Mouse (Mus musculus) adipocyte (in vitro differentiated cells): Measurements from ENCODE around the gene Six1.
A peak's percentile ranks its signal among the peaks of the same experiment; 100 is the strongest.

Experiments used
- DNase-seq: peaks from one replicate; pipeline ENCODE4 v3.0.0-alpha.2; 2016; ENCODE audit warnings: low spot score

The Six1 gene

DNA sequence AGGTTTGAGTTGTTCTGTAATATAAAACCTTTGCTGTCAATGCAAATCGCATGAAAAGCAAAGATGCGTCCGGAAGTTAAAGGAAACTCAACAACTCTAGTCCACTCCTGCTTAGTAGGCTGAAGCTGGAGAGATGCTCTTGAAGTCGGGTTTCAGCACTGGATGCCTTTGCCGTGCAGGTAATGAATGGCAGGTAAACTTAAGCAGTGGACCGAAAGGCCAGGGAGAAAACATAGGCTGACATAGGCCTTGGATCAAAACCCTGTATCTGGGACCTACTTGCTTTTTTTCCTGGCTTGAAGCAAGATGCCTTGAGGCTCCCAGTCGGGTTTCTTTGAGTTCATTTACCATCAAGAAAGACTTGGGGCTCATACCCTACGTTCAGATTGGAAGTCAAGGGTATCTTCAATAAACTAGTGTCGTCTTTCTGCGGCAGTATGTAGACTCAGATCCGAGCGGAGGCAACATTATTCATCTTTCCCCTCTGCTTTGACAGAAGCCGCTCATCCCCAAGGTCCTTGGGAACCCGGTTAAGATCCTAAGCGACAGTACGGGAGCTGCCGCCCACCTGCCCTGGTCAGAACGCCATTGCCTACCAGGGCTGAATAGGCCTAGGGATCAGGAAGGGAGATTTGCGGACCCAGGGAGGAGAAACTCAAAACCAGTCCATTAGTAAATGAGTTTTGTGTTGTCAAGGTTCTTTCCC lies 4.0 kb downstream of the Six1 start:
- no peak for DNase-seq

DNA sequence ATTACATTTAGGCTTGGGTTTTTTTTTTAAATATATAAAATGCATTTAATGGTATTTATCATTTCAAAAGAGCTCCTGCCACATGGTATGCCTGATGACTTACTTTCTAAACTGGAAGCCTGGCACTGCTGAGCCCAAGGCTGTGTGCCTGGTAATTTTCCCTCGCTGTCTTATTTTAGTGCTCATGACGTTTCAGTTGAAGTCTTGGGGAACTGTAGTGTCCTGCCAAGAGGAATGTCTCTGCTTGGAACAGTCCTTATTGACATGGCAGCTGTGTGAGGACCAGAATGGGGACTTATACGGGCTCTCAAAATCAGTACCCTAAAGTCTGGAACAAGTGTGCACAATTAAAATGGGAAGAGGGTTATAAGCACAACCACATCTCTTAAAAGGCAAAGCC lies 5.2 kb downstream of the Six1 start:
- no peak for DNase-seq

DNA sequence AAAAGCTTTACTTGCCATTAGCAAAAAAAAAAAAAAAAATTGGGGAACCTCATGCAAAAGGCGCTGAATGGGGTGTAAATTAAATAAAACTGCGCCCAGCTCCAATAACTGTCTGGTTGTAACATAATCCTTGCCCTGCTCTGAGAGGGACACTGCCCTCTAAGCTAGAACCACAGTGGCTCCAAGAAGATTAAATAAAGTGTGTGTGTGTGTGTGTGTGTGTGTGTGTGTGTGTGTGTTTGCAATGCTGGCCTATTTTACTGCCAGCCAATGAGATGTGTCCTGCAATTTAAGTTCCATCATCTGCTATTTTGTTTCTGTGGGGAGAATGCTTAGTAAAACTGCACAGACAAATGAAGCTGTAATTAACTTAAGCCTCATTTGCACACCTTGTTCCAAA lies 6.1 kb downstream of the Six1 start:
- DNase-seq = no peak

DNA sequence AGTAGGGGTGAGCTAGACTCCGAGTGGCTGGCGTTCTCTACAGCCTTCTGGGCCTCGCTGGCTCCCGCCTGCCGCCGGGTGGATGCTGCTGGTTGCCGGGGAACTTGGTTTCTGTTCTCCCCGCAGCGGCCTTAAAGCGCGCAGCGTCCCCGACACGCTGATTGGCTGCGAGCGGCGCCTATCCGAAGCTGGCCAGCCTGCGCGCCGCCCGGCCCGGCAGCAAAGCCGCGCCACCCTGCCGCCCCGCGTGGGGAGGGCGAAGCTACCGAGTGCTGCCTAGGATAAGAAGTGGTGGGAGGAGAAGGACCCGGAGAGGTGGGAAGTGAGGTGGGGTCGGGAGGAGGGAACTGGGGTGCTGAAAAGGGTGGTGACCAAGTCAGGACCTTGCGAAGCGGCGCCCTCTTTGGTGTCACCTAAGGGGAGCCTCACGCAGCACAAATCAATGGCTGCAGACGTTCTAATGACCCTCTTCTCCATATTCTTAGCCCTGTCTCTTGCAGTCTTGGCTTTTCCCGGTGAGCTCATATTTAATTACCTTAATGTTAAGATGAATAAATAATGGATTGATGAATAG lies 7.0 kb downstream of the Six1 start:
- DNase-seq = peak; percentile 83

DNA sequence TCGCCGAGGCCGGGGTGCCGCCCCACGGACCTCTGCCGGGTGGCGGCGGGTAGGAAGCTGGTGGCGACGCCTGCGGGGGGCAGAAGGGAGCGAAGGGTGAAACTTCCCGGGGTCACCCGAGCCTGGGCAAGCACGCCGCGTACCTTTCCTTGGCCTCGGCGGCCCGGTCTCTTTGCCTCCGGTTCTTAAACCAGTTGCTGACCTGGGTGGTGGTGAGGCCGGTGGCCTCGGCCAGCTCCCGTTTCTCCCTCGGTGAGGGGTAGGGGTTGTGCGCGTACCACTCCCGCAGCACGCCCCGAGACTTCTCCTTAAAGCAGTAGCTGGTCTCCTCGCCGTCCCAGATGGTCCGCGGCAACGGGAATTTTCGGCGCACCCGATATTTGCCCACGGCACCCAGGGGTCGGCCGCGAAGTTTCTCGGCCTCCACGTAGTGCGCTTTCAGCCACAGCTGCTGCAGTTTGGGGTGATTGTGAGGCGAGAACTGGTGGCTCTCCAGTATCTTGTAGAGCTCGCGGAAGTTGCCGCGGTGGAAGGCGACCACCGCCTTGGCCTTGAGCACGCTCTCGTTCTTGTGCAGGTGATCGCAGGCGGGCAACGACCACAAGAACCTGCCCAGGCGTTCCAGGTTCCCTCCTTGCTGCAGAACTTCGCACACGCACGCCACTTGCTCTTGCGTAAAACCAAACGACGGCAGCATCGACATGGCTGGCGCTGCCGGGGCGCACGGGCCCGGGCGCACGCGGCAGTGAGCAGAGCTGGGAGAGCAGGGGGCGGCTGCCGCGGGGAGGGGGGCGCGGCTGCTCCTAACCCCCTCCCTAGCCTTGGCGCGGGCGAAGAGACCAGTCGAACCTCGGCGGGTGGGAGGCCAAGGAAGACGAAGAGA lies 7.7 kb downstream of the Six1 start:
- peak; percentile 65 for DNase-seq

DNA sequence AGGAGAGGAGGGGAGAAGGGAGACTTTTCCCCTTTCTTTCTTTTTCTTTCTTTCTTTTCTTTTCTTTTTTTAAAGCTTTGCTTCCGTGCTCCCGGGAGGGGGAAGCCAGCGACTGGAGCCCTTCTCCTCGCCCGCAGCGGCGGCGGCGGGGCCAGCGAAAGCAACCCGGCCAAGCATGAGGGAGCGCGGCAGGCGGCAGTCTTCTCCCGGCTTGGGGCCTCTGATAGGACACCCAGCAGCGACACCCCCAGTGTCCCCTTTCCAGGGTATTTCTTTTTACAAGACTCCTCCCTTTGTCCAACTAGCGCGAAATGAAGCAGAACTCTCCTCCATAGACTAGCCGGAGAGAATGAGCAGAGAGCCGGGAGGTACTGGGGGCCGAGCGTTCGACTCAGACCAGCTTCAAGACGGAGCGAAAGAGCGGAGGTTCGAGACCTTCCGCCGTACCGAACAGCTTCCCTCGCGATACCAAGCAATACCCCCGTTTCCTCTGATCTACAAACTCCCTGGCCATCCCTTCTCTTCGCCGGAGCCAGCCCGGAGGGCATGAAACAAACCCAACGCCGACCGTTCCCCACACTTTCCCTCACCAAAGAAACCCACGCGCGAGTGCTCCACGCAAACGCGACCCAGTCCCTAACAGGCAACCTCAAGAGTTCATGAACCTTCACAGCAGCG lies 8.5 kb downstream of the Six1 start:
- DNase-seq = peak; percentile 76

DNA sequence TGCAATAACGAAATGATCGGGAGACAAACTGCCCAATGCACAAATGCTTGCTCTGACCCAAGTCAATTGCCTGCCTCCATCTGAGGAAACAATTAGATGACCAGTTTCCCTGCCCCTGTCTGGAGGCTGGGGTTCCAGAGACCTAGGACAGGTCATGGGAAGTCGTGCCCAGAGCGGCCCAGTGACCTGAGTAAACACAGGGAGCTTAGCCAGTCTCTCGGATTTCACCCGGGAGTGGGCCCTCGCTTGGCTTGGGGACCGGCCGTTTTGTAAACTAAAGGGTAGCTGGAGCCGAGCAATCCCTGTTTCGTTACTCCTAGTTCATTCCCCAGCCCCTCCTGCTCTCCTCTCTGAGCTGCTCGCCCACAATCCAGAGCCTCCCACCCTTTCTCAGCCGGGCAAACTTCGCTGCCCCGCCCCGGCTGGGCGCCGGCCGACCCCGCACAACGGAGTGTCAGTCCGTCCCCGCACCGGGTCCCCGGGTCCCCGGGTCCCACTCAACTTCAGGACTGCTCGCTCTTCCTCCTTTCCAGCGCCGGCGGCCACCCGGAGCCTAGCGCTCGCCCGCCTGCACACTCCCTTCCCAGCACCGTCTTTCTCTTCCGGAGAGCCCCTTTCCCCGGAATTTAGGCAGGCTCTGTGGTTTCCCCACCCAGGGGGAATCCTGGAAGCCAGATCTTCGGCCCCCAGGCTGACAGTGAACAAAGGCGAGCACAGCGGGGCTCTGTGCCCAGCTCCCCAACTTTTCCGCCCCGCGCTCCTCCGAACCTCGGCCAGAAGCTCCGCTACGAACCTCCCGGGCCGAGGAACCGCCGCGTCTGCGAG lies 9.3 kb downstream of the Six1 start:
- DNase-seq = peak; percentile 84

DNA sequence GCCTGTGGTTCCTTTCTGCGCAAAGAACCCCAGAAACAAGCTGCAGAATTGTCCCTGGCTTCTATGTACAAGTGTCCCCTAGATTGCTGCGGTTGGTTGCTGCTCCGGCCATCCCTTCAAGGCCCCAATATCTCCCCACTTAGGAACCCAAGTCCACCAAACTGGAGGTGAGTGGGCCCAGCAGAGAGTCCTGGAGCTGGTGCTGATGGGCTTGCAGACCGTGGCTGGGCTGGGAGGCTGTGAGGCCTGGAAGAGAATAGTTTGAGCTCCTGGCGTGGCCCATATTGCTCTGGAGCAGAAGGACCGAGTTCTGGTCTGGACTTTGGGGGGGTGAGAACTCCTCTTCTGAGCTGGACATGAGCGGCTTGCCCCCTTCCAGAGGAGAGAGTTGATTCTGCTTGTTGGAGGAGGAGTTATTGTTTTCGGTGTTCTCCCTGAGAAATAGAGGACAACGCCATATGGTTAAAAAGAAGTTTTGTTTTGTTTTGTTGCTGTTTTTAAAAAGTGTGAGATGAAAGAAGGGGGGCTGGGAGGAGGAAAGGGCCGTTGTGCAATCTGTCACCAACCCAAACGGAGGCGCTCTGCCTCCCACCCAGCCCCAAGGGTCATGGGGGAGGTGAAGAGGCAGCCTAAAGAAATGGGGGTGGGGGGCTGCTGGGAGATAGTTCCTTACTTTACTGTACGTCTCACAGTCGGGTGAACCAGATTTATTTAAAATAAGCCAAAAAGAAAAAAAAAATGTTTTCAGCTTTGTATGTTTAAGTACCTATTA lies 10.1 kb downstream of the Six1 start:
- DNase-seq = no peak

DNA sequence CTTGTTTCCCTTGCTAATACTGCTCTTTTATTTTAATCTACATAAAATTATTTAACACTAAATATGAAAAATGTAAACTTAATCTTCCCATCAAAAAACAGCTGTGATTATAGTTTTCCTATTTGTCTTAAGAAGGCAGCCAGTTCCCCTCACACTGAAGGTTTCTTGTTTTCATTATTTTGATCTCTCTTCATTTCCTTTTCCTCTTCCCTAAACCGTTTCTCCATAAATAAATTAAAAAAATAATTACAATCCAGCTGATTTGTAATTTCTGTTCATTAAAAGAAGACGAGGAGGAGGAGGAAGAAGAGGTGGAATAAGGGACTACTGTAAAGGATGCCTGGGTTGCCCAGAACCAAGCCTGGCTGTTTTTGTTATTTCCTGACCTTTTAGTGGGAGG lies 10.8 kb downstream of the Six1 start:
- DNase-seq = no peak

DNA sequence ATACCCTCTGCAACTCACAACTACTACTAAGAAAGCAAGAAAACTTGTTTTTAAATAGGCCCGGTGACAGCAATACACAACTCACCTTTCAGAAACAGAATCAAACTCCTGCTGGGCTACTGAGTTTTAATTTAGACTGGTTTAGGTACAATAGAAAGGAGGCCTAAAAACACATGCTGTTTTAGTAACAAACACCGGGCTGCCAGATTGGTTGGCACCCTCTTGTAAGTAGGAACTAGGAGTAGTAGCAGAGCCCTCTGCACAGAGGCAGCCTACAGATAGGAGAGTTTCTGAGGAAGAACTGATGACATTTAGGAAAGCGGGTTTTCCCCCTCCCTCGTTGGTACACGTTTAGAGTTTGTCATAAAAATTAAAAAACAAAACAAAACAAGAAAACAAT lies 11.3 kb downstream of the Six1 start:
- no peak for DNase-seq

DNA sequence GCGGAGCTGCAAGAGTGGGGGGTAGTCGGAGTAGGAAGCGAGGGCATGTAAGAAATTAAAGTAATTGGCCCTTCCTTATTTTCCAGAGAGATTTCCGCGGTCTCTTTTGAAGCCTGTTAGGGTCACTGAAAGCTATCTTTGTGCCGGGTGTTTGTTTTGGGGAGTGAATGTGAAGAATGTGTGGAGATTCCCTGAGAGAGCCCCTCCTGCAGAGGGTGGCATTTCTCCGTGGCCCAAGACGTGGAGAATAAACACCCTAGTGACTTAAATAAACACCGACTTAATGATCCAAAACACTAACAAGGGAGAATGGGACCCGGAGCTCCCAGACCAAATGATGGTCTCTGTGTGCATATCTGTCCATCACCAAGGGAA lies 12.4 kb downstream of the Six1 start:
- DNase-seq = no peak

DNA sequence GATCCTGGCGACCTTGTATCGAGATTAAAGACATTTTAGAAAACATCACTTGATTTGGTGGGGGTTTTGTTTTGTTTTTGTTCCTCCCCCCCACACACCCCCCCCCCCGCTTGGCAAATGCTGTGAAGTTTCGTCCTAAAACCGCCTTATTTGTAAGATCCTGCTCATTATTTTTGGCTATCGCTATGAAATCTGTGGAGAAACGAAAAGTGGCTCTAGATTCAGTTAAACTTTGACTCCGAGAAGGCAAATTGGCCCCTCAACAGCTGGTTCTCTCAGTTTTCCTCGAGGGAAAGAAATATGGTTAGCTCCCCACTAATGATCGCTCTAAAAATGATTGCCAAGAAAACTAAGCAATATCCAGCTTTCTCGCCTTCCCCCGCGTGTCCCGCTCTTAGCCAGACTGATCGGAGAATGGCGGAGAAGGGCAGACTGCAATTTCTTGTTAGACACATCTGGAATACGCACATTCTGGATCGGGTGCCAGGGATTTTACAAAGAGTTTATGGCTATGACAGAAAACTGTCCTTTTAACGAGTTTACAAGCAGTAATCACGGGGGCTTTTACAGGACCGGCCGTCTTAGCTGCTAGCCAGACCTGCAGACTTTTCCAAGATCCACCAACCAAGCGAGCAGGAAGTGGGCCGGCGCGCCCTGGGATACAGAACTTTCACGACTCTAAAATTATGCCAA lies 13.0 kb downstream of the Six1 start:
- DNase-seq = no peak

DNA sequence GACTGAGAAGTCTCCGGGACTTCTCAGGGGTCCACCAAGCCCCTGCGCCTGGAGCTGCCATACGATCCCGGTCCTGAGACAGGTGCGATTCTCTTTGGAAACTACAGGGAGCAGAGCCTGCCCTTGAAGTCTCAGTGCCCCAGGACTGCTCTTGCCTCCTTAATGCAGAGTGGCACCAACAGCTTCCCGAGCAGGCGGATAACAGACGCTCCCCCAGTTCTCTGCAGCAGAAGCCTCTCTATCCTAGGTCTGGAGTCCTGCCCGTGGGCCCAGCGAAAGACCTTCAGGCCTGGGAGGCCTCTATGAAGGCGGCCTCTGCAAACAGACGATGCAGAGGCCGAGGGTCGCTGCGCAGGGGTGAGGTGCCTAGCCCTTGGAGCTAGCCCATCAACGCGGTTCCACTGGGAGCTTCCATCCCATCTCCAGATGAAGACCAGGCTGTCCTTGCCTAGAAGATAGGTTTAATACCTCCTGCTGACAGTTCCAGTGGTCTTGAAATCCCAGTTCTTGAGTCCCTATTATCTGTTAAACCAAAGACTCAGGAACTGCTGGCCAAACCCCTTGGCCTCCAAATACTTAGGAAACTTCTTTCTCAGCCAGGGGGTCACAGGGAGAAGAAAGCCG lies 13.6 kb downstream of the Six1 start:
- DNase-seq = no peak

DNA sequence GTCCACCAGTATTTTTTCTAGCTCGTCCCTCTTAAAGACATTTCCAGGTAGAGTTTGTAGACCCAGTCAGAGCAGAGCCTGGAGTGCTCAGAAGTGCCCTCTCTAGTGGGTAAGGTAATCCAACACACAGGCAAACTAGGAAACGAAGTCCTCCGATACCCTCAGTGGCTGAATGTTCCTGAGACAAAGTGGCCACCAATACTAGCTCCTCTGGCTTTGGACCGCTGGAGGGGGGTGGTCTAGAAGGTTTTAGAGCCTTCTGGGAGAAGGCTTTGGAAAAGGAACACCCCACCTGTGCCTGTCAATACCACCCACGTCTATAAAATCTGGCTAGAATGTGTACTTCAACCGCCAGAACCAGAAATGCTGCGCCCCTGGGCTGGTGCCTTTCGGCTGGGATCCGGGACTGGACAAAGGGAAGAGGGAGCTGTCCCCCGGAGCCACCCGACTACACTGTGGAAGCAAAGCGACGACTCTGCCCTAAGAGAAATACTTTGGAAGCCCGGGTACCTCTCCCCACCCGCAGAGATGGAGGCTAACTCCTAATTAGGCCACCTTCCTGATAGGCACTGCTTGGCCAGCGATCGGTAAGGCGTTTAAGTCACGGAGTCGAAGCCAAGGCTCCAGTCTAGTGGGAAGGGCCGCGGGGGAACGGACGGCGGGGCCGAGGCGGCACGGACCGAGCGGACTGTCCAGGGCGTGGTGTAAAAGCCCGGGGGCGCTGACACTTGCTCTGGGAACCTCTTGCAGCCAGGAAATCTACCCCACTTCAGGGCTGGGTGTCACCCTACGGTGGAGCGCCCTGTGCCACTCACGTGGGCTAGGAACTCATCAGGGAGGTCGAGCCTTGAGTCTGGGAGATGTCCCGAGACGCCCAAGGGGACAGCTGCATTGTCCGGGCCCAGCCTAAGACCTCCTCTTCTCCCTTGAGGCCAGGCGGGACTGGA lies 14.4 kb downstream of the Six1 start:
- no peak for DNase-seq

DNA sequence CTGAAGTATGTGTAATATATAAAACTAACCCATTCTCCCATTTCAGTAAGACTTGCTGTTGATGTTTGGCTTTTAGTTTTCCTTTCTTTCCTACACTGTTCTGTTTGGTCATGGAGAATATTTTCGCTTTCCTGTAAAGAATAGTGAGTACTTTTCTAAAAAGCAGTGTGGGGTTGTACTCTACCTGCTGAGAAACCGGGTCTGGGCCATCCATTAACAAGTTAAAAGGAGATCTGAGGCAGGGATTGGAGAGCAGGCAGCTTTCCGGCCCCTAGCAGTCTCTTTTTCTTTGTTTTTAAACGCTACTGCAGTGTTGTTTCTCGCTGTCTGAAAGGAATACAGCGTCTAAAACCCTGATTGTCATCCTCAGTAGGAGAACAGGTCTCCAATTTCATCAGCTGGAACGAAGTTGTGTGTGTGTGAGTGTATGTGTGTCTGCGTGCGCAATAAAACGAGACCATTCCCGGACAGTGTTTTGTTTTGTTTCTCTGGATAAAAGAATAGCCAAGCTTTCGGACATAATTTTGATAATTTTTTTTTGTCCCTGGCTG lies 15.2 kb downstream of the Six1 start:
- no peak for DNase-seq

DNA sequence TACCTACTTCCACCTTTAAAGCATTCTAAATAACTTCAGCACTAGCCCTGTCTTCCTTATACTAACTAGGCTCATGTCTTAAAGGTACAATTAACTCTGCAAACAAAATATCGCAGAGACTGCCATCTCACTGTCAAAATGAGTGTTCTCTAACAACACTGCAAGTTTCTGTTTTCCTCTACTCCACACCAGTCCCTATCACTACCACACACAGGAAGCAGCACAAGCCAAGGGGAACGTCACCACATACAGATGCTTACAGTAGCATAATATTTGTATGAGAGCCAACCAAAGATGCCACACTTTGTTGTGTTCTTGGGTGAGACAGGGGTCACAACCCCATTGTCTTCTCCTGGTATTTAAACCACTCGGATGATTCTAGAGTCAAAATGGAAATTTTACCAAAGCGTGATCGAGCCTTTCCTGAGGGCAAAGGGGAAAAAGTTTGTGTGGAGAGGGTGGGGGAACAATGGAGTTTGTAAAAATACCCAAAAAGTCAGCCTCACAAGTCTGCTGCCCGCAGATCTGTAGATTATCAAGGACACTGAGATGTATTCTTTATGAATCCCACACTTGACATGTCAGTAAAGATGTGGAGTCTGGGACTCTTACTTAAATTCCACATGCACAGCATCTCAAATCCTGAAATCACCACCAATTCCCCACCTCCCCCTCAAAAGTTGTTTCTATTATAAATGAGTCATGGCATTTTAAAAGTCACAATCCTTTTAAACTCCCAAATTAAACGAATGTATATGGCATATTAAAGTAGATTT lies 16.1 kb downstream of the Six1 start:
- DNase-seq = no peak
